Mouse (Mus musculus) heart, postnatal 4 days (tissue): ENCODE results near the gene Astn1. TPM values are rescaled to one million over a fixed set of nuclear protein-coding genes. Genes with fewer than 3 reads are reported as not detected.

ENCODE experiments used
- DNase-seq: peaks from one replicate; pipeline ENCODE4 v3.0.0; 2021
- total RNA-seq, 2 experiments: library from RNA; stranded (reverse); gene quantifications; 2 replicates each; pipeline ENCODE4 v1.2.3; 2021

Astn1 gene
- total RNA-seq, 2 experiments from 2014 or later, result 1.6 to 2.1 TPM

DNA sequence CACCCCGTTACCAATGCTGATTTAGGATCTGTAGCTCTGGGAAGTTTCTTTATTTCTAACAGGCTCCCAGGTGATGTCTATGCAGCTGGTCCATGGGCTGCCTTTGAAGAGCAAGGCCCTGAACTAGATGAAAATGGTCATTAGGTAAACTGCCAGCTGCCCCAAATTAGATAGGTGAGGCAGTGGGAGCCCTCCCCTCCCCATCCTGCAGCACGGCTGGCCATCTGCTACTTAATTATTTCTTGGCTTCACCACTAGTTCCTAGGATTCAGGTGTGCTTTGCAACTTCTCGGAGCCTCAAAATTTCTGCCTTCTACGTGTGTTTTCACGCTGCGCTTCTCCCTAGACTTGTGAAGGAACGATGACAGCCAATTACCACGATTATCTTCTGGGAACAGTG is 59.4 kb downstream of the Astn1 start:
- DNase-seq, result no peak

DNA sequence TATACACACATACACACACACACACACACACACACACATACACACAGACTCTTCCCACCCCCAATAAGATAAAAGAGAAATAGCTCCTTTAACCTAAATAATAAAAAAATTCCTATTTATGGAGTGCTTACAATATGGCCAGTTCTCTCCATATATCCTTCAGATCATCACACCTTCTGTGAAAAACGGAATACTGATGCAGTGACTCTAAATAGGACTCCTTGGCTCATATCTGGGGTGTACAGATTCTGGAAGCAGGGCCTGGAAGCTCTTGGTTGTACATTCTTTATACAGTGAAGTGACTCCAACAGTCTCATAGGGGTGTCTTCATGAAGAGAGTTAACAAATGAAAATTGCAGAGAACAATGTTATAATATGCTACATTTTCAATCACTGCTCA is 60.7 kb downstream of the Astn1 start:
- no peak for DNase-seq

DNA sequence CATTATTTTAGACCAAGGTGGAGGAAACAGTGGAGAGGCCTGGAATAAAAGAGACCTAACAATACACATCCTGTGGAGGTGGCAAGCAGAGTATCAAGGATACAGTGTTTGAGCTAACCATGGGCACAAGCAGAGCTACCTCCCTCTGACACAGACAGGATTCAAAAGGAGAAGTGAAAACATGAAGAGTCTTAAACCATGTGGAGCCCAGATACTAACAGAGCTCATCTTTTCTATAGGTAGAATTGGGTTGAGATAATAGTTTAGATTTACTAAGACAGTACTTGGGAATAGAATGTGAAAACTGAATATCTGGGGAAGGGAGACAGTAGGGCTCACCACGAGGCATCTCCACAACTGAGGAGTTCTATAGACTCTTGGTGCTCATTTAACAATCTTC is 84.0 kb downstream of the Astn1 start:
- DNase-seq, result no peak

DNA sequence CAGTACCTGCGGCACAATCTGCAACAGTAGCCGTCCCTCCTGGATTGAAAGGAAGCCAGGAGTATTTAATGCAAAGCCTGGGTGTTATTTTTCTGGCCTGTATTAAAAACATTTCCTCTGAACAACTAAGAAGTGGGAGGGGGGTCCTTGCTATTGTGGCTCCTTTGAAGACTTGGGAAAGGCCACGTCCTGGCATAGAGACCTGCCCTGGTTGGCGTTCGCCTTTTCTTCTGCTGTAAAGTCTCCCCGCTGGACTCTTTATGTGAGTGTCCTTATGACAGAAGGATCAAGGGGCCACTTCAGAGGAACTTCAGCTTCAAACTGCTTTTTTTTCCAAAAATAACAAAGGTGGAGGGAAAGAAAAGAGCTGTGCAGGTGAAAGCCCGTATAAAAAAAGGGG is 85.9 kb downstream of the Astn1 start:
- DNase-seq, result no peak

DNA sequence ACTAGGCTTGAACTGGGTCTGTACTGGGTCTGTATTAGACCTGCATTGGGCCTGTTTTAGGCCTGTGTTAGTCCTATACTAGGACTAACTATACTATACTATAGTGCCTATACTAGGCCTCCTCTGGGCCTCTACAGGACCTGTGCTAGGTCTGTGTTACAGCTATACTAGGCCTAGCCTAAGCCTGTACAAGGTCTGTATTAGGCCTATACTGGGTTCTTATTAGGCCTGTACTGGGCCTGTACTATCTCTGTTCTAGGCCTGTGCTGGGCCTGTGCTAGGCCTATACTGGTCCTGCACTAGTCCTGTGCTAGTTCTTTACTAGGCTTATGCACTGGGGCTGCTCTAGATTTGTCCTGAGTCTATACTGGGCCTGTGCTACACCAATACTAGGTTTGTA is 90.6 kb downstream of the Astn1 start:
- no peak for DNase-seq

DNA sequence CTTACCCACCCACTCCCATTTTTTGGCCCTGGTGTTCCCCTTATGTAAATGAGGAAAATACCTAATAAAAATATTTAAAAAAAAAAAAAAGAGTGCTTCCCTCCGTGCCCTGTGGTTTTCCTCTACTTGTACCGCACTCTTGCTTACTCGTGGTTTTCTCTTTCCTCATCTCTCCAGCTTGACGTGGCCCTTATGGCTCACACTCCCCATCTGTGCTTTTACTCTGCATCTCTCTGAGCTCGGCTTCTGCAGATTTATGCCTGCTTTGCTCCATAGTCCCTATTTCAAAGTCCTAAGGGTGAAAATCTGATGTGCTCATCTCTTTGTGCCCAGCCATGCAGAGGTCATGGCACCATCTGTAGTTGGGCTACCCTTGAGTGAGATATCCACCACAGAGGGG is 91.5 kb downstream of the Astn1 start:
- DNase-seq, result no peak

DNA sequence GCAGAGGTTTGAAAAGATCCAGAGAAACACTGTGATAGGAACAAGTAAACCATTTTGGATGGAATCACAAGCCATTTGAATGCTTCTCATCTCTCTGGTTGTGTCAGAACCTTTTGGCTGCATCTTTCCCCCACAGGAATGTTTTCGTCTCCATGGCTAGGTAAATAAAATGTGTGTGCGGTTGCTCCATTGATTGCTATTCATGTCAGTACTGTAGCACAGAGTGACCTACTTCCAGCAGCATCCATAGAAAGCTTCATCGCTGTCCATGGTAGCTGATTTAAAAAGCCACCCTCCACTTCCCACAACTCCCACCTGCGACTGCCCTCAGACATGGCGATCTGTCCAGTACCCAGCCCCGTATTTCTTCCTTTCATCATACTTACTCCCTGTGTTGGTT is 101.9 kb downstream of the Astn1 start:
- no peak for DNase-seq

DNA sequence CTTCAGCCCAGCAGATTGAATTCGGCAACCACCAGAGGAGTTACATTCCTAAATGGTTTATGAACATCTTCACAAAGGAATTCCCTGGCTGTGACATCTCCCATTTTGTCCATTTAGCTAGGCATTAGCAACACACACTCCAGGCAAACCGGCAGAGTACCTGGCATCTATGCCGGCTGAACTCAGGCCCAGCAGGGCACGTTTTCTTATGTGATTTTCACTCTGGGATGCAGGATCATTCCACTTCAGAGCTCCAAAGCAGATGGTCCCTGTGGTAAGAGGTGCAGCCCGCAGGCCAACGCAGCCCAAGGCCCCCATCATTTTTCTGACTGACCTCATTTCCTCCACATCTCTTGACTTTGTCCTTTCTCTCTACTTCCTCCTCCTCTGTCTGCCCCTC is 103.2 kb downstream of the Astn1 start:
- DNase-seq, result no peak

DNA sequence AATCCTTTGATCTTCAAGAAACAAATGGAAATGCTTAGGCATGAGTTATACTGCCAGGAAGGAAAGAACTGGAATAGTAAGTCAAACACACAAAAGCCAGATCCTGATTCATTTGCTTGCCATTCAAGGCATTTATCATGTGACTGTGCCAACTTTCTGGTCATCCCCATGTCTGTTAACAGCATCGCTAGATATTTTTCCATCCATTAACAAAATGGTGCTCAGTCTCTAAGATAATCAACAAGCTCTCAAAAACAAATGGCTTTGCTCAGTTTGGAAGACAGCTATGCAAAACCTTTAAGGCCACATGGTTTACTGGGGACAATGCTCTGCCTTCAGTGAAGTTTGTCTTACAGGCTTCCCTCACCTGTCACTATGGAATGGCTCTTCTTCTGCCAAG is 115.8 kb downstream of the Astn1 start:
- no peak for DNase-seq

DNA sequence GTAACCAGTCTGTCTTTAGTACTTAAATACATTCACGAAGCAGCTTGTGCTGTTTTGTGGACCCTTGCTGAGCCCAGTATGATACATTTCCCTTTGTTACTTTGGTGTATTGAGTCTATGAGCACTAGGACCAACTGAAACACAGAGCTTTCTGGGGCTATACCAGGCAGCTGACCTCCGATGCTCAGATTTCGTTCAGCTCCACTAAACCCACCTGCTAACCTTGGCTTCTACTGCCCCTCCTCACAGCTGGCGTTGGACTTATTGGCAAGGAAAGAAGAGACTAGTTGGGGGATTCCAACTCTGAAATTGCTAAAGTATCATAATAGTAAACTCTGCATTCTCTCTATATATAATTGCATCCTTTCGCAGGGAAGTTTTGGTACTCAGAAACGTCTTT is 118.2 kb downstream of the Astn1 start:
- no peak for DNase-seq

DNA sequence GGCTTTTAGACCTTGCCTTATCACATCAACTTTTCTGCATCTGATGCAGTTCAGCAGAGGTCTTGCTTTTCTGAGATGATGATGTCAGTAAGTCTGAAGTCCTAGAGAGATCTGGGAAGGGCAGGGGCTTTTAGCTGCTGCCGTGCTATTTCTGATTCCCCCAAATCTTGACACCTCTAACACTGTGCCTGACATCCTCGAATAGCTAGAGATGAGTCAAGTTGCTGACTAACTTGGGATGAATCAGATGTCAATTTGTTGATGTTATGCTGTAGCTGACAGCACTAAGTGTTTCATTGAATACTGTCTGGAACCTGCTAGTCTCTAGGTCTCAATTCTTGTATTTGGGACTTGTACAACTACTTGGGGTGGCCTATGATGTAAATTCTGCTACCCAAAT is 121.7 kb downstream of the Astn1 start:
- DNase-seq, result no peak

DNA sequence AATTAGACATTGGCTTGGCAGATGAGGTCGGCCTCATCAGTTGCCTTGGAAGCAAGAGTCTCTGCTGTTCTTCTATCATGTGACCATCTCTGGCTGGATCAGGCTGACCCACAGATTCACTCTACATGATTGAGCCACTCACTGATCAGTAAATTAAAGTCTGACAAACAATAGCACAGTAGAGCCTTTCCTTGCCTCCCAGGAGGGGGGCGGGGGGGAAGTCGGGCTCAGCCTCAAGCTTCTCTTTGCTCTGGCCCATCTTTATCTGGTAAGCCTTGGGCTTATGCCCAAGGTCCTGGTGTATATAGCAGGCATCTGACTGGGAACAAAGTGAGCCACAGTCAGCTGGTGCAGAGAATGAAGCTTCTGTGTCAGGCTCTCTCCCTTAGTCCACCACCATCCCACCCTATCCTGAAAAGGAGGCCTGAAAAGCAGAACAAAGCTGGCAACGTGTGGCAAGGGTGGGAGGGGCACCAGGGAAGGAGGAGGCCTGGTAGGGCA is 127.5 kb downstream of the Astn1 start:
- no peak for DNase-seq

DNA sequence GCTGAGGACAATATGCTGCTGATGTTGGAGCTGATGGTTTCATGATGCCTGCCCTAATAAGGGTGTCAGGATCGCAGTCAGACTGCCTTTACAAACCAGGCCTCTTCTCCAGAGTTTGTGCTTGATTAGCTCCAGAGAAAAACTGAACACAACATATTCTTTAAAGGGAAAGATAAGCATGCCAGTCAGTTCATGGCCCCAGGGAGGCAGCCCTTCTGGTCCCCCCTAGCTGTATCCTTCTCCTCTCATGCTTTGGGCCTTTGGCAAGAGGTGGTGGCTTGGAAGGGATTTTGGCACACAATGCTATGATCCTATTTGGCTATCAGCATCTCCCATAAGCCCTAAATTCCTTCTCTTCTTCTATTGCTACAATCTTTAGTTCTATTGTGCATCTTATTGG is 128.1 kb downstream of the Astn1 start:
- no peak for DNase-seq

DNA sequence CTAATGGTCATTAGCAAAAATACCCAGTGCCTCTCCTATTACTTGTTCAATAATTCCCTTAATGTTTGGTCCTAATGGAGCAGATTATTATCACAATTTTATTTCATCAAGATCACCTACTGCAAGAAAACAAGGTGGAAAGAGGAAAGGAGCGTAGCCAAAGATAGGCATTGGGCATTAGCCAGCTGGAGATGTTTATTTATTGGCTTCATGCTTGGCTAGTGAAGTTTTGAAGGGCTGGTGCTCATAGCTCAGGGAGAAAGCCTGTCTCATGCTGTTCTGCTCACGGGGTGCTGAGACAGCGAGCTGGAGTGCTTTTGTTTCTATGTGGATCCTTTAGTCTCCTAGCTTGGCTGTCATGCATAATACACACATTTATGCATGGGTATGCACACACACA is 131.2 kb downstream of the Astn1 start:
- DNase-seq, result no peak

DNA sequence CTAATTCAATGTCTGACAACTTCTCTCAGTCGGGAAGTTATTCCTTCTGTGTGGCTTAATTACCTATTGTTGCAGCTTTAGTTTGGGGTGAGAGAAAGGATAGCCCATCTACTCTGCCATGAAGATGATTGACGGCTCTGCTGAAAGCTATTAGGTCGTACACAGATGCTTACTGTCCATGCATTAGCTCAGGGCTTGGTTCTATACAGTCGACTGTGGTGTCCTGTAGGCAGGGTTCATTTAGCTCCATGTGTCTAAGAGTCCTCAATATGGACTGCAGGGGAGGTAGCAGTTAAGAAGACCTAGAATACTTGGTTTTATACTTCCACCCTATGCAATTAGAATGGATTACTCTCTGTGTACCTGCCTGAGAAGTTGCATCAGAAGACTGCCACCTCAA is 138.1 kb downstream of the Astn1 start:
- no peak for DNase-seq

DNA sequence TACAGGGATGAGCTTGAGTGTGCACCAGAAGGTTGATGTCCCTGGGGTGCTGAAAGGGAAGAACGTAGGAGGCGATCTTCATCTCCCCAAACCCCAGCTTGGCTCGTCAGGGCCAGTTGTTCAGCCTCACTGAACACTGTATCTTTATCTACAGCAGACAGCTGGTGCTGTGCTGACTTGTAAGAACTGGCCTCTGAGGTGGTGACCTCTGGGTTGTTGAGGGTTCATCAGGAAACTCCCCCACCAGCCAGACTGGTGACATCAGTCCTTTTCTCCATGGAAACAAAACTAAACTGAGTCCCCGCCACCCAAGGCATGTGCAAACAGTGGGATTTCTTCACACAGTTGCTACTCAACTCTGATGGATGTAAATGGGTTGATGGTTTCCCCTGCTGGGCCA is 138.9 kb downstream of the Astn1 start:
- peak; percentile 22 for DNase-seq

DNA sequence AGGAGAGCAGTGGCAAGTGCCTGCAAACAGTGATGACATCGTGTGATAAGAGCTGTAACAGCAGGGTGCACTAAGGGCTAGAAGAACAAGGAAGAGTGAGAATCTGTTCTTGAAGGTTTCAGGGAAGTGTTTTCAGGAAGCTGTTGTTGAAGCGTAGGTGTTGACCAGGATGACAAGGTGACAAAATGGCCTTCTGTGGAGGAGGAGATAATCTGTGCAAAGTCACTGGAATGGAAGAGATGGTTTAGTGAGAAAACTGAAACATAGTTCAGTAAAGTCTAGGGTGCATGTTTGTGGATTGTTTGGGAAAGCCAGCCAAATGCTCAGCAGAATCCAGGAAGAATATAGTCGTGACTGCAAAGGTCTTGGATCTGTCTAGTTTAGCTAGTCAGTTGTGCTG is 145.5 kb downstream of the Astn1 start:
- DNase-seq, result no peak

DNA sequence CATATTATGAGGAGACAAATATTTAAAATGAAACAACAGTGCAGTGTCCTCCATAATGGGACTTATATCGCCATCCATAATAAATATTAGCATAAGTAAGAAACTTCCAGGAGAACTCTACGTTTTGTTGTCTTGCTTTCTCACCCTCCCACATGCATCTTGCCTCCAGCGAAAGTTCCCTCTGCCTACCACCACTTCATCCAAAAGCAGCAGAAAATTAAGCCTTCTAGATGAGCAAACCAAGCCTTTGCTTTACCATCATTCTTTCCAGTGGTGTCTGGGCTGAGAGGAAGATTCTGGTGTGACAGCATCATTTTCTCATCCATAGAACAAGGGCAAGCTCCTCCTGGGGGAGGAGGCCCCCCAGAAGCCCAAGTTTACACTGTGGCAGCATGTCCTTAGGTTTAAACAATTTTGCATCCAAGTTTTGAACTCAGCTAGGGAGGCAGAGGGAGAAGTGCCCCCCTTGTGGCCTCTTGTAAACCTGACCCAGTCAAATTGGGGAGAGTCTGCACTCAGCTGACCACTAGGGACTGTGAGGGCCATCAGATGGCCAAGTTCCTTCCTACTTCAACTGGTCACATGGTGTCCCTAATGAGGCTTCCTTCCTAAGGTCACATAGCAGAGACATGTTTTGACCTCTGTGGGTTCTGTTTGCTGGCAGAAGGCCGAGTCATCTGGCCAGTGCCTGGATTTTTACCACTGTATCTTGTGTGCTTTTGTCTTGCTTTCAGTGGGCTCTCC is 147.2 kb downstream of the Astn1 start:
- peak; percentile 6 for DNase-seq

DNA sequence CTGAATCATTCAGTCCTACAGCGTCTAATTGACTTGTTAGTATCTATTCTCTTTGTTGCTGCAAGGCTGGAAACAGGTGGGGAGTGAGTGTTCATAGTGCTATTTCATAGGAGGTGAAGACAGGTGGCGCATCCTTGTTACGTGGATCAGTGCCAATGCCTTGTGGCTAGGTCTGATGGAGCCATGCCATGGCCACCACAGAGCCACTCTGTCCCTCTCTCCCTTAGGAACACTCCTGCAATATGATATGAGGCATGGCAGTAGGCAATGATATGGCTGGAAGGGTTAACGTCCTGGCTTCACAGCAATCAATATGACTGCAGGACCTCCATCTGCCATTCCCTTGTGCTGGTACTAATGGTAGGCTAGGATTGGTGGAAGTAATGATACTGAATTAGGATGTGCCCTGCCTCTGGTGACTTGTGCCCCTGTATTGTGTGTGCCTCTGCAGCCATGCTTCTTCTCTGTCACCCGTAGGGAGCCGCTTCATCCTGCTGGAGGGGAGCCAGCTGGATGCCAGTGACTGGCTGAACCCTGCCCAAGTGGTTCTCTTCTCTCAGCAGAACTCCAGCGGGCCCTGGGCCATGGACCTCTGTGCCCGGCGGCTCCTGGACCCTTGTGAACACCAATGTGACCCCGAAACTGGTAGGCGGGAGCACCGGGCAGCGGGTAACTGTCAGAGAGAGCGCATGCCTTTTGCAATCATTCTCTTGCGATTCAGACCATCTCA is 148.6 kb downstream of the Astn1 start:
- peak; percentile 6 for DNase-seq

DNA sequence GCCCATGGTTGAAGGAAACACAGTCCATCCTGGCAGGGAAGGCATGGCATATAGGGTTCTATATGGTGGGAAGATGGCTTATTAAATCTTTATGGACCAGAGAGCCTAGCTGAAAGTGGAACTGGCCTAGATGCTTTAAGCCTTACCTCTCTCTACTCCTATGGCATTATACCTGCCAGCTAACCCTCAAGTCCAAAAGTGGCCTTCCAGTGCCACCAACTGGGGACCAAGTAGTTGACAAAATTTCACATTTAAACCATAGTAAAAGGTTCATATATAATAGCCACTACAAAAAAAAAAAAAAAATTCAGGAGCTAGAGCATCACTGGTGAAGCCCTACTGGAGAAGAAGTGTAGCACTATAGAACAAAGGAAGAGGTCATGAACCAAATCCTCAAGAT is 150.0 kb downstream of the Astn1 start:
- no peak for DNase-seq

DNA sequence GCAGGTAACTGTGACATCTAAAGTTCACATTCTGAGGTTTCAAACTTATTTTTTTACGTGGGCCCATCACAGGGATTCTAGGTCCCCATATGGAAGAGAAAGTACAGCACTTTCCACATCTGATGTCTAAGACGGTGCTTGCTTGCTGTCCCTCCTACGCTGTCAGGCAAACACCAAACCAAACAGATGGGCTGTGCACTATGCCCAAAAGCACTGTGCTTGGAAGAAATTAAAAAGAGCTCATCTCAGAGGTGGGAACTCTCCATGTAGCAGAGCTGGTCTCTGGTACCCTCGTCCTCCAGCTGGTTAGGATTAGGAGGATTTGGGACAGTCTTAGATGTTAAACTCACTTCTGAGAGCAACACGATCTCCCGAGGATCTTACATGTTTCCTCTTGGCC is 150.6 kb downstream of the Astn1 start:
- DNase-seq, result no peak

DNA sequence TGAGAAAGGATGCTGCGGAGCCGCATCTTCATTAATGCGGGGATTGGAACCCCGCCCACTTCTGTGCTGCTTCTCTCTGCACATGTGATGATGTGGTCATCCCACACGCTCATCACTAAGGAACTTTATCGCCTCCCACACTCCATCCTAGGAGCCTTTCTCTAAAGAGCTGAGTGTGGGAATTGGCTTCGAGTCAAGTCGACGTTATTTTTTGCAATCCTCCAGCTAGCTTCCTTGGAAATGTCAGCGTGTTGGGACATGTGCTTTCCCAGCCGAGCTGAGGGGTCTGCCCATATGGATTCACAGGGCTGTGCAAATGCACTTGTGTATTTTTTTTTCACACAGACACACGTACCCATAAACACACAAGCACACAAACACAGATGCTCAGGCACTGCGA is 151.5 kb downstream of the Astn1 start:
- DNase-seq, result peak; percentile 56

DNA sequence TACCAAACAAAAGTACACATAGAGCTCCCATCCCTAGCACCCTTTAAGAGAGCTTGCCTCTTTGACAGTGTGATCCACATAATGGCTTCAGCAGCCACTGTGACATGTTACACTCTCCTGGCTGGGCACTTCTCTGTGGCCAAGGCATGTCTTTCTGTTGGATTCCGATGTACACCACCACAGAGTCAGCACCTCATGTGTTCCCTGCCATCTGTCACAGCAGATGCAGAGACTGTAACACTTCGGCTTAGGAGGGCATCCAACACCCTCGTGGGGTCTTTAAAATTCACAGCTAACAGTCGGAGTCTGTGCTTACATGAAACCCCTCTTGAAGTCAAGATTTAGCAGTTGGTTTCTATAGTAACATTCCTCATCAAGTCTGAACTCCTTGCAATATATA is 154.5 kb downstream of the Astn1 start:
- DNase-seq, result no peak

DNA sequence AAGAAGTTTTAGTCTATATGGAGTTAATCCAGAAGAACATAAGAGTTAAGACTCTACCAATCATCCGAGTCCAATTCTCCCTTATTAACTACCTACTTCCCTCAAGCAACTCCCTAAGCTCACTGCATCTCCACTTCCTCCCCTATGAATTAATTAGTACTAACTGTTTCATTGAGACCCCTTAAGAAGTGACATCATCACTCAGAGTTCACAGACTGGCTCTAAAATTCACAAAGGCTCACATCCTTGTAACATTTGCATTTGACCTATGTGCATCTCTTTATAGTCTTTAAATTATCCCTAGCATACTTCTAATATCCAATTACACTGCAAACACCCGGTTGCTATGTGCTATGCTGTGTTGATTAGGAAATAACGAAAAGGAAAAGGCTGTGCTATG is 174.1 kb downstream of the Astn1 start:
- no peak for DNase-seq
